Mouse (Mus musculus) liver (tissue): ENCODE measurements at regions not wholly inside any gene's neighbourhood (a gene's known extent, or its start where the extent isn't known, plus 50 kb on each side); places are given as distances from the start of the nearest gene placed in this dataset.
"Not testable (repeated sequence)": the region's sequence is repeated elsewhere in the genome, so short reads cannot be mapped to it uniquely, and the experiment has no call there.

Source experiments
- DNase-seq: peaks from one replicate; pipeline ENCODE4 v3.0.0-alpha.2; 2020; ENCODE audit warnings: mixed read lengths

DNA sequence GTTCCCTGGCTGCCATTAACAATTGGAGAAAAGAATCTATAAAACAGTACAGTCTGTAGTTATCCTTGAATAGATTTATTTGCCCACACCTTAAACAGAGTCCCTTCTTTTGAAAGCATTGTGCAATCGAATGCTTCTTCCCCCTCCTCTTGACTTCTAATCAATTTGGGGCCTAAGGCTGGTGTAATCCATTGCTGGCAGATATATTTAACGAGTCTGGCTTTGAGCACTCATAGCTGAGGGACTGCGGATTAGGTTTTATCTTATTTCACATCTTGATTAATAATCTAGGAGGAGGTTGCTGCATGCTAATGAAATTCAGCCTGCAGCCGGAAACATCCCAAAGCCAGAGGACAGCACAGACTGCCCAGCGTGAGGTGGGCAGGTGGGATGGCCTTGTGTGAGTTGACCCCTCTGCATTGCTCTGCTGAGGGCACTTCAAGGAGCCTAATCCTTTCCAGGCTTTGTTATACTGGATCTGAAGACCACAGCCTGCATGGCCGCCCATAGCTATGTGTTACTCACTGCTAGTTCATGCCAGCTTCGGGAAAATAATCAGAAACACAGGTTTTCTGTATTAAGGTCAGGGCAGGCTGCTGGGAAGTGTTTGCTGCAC is 163.6 kb downstream of the Mterf1b start:
- no peak for DNase-seq

DNA sequence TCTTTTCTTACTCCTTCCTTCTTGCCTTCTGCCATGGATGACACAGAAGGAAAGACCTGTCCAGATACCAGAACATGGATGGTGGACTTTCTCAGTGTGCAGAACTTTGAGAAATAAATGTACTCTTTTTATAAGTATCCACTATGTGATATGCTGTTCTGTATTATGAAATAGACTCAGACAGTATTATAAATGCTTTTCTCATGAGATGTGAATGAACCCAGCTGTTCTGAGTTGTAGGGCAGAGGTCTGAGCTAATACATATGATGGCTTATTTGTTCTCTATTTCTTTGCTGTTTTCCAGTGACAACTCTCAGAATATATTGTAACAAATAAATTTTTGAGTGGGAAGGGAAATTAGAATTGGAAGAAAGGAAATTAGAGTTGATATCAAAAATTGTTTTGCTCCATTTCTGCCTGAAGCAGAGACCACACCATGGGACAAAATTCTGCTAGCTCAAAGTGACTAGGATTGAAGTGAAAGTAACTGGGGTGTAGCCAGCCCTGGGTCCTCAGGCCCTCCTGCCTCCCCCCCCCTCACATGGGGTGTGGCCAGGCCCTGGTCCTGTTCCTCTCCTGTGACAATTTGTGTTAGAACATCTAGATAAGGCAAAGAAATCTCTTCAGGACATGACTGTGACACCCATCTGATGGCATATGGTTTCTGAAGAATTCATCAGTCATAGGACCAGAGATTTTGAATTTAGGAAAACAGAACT is 164.5 kb downstream of the Mterf1b start:
- DNase-seq: not testable (repeated sequence)

DNA sequence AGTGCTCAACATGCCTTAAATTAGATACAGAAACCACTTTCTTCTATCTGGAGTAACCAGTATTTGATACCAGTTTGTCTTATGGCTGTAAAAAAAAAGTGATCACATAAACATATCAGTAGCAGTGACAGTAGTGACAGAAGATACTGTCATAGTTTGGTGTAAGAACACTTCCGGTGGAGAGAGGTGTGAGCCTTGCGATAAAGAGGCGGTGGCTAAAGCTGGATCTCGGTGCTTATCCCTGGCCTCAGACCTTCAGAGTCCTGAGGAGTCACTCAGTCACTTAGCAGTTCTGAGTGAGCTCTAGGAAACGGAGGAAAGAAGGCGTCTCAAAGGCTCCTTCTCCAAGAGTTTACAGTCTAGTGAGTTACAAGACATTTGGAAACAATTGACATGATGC is 169.4 kb downstream of the Mterf1b start:
- not testable (repeated sequence) for DNase-seq

DNA sequence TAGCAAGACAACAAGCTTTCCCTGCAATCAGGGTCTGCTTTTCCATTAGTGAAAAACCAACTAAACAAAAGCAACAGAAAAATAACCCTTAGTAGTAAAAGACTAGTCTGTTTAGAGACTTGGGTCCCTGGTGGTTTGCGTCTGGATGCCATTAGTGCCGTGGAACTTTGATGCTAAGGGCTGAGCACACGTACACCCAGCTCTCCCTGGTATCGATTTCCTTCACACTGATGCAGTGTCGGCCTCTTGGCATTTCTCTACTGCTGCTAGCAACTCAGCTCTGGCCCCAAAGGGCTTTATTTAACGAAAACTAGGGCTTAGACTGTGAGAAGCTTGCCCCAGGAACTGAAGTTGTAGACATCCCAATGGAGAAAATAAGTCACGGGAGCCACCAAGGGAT is 192.6 kb downstream of the Mterf1b start:
- DNase-seq: not testable (repeated sequence)

DNA sequence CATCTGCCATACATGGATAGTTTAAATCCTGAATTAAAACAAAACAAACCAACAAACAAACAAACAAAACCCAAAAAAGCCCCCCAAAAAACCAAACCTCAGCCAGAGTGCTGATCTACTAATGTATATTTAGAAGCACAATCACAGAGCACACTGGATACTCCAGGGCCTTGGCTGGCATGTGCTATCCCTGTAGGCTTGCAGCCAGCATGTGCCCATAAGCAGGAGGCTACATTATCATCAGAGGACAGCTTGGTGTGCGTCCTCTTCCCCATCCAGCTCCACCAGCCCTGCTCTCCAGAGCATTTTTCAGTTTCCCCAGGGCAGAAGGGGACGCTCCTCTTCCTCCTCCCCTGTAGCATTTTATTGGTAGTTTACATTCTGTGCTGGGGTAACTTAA is 198.9 kb downstream of the Mterf1b start:
- no peak for DNase-seq

DNA sequence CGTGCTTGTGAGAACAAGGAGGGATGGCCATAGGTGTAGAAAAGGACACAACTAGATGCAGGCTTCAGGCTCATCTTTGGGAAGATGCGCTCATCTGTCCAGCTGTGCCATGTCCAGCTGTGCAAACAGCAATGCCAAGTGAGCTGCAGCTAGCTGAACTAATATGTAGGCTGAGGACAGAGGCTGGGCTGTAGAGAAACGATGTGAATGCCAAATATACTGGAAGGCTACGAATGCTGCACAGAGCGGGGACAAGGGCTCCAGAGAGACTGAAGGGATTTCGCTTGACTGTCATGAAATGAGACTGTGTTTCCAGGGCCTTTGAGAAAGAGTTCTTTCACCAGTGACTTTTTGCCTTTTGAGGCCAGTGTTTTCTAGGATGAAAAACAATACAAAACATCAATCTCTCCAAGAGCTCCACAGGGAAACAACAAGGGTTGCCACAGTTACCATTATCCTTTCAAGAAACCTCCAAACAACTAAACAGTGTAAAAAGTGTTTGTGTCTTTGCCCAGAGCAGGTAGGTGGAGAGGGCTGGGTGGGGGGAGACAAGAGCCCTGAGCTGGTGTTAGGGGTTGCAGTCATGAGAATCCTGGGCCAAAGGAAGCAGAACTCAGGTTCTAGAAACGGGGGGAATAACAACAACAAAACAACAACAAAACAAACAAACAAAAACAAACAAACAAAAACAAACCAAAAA is 202.3 kb downstream of the Mterf1b start:
- not testable (repeated sequence) for DNase-seq

DNA sequence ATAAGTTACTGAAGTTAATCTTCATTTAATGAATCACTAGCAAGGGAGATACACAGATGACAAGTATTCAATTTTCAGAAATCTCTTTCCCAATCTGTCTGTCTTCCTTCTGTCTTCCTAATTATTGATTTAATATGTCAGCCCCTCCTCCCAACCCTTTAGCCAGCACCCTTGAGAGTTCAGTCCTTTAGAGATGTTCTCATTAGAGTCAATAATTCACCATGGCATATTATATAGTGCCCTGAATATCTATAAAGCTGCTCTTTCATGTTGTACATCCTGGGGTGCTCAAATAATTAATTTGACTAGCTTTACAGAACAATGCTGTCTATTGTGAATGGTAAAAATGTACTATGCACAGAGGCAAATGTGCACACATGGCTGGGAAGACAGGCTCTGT is 205.9 kb downstream of the Mterf1b start:
- no peak for DNase-seq

DNA sequence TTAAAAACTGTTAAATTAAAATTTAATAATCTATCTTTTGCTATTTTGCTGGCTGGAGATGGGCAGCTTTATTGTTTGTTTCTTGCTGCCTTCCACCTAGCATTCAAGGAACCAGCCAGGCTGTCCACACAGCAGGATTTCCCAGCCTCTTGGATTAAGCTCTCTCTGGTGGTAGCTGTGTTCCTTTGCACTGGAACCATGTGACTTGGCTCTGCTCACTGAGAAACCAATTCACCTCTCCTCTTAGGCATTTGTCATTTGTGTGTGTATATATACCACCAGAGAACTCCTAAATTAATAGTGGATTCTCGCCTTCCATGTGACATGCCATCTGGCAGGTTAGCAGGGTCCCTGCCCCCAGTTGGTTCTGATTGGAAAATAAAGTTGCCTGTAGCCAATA is 225.6 kb downstream of the Mterf1b start:
- no peak for DNase-seq
